Mouse (Mus musculus) C2C12 (cell line): ENCODE measurements around the gene Shisa5.

Experiments
- CTCF ChIP-seq: IDR thresholded peaks from one replicate; pipeline ENCODE4 v1.5.1; 2011; ENCODE audit not compliant: control insufficient read depth, insufficient read depth, insufficient read length
- MAX ChIP-seq: IDR thresholded peaks from one replicate; pipeline ENCODE4 v1.6.1; 2011; ENCODE audit warnings: mild to moderate bottlenecking, control low read depth
- MYOD1 ChIP-seq: IDR thresholded peaks from one replicate; pipeline ENCODE4 v1.6.1; 2011; ENCODE audit warnings: low read depth; ENCODE audit not compliant: control insufficient read depth, insufficient read length
- MYOG ChIP-seq: IDR thresholded peaks from one replicate; pipeline ENCODE4 v1.6.1; 2011; ENCODE audit not compliant: control insufficient read depth, insufficient read length; ENCODE audit errors: extremely low read depth

GRCm38 (mm10) chr9:109057543-109057942, 19.2 kb downstream of the Shisa5 start:
- TF ChIP-seq CTCF (no peak), MYOG (no peak), MYOD1 (no peak), MAX (no peak)
